Mouse (Mus musculus): ENCODE results near the gene Megf8.

Megf8 gene

DNA sequence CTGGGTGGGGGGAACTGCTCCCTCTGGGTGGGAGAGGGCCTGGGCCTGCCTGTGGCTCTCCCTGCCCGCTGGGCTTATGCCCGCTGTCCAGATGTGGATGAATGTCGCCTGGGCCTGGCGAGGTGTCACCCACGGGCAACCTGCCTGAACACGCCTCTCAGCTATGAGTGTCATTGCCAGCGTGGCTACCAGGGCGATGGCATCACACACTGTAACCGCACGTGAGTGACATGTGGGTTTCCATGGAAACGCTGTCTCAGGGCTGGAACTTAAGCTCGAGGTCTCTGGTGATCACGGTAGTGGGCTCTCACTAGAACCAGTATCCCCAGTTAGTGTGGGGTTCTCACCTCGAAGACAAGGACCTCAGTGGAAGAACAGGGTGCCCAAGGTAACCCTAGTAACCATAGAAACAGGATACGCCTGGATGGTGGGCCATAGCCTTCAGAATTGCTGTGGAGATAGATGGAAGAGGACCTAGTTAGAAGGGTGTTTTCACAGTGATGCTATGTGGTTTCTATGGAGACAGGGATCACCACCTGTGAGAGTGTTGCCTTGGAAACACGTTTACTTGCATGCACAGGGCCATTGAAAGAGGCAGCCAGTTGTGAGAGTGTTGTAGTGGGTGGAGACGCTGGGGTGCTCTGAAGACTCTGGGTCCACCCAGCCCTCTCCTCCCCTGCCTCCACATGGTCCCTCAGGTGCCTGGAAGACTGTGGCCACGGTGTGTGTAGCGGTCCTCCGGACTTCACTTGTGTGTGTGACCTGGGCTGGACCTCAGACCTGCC, 24.2 kb downstream of the Megf8 start:
- no peak for DNase-seq

- DNase-seq, result no peak
Measured at GRCm38 (mm10) chr7:25348861-25349260, 31.9 kb downstream of the Megf8 start.

- DNase-seq, result peak; percentile 71
Measured at GRCm38 (mm10) chr7:25358721-25359206, 41.8 kb downstream of the Megf8 start.

DNA sequence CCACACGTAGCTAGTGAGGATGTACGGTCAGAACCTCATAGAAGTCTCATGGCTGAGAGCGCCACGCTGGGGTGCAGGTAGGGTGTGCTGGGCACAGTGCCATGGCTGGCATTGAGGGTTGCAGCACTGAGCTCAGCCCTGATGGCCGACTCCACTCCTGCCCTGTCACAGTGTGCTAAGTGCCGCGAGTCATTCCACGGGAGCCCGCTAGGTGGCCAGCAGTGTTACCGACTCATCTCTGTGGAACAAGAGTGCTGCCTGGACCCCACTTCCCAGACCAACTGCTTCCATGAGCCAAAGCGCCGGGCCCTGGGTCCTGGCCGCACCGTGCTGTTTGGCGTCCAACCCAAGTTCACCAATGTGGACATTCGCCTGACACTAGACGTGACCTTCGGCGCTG, 46.2 kb downstream of the Megf8 start:
- peak; percentile 49 for DNase-seq

- no peak for DNase-seq
Measured at GRCm38 (mm10) chr7:25363632-25364031, 46.7 kb downstream of the Megf8 start.

DNA sequence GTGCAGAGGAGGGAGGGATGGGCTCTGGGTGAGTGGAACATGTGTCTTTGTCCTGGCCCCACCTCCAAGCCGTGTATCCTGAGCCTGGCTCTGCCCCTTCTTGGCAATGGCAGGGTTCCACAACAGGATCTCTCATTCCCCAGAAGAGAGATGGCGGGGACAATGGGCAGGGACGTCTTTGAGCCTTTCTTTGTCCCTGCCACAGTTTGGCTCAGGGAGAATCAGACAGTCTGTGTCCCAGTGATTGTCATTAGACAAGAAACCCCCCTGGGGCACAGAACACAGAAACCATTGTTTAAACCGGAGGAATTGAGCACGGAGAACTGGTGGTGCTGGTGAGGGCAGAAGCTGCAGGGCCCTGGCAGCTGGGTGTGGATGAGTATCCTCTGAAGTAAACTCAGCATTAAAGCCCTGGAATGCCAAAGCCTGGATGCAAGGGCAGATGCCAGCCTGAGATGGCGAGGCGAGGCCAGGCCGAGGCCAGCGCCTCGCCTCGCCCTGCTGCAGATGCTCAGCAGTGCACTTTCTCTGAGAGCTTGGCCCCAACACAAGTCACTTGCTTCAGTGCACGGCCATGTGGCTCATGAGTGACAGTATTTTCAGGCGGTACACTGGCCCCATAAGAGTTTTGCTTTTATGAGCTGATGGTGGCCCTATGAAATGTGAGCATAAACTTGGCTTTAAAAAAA, 49.1 kb downstream of the Megf8 start:
- DNase-seq, result peak; percentile 37

DNA sequence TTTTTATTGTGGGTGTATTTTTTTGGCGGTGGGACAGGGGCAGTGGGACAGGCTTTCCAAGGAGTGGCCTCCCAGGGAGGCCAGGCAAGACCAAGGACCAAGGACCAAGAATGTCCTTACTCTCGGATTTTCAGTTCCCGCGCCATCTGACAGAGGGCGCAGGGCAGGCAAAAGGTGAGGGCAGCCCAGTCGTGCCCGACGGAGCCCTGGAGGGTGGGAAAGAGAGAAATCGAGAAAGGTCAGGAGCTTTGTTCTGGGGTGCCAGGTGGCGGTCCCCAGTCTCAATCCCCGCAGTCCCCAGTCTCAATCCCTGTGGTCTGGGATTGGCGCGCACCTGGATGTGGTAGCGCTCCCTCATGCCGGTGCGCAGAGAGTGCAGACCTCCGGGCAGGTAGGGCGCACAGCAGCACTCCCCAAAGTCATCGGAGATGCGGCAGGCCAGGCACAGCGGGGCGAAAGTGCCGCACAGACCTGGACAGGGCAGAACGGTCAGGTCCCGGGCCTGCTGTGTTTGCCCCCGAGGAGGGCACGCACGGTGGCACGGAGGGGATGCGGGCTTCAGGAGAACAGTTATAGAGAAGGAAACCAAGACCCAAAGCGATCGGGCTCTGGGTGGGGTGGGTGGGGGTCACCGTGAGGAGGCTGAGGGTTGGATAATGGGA, 50.8 kb downstream of the Megf8 start:
- peak; percentile 57 for DNase-seq

GRCm38 (mm10) chr7:25368333-25368732, 51.4 kb downstream of the Megf8 start:
- no peak for DNase-seq

DNA sequence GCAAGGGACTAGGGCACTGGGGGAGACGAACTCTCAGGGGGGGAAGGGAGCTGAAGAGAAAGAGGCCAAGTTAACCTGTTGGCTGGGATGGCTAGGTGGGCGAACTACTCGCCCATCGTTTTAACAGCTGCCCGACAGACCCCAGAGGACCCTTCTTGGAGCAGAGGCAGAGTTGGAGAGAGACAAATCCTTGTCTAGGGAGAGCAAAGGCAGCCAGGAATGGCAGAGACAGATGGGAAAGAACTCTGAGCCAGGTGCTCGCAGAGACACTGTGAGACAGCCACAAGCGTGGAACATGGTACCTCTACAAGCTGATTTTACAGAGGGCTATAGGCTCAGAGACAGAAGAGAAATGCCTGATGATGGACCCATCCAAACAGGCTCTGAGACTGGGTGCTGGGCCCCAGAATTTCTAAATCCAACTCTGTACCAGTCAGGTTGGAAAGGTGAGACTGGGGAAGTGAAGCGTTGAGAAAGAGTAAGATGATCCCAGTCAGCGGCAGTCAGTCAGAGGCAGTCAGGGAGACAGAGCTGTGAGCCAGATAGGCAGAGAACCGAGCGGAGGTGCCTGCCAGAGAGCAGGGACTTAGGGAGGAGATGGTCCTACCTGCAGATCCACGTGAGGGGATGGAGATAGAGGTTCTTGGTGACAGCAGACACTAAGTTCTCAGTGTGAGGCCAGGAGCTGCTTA, 52.2 kb downstream of the Megf8 start, which contains the start of gene Cnfn:
Gene Cnfn, minus strand, starts transcription at position 667 of the 692 bp plus-strand sequence.
- no peak for DNase-seq

DNA sequence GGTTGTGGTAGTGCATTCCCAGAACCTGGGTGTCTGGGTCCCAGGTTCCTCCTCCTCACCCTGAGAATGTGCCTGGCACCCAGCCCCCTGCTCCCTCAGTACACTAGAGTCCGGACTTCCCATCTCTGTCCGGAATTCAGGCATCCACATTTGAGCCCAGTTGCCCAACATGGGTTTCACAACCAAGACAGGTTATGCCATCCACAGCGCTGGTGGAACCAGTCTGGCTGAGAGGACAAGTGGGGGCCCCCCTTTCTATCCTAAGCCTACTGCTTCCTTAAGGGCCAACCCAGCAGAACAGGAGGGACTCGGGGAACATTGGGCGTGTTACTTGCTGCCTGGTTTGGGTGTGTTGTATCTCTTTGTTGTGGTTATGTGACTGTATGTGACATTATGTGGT, 55.5 kb downstream of the Megf8 start:
- DNase-seq, result peak; percentile 58

DNA sequence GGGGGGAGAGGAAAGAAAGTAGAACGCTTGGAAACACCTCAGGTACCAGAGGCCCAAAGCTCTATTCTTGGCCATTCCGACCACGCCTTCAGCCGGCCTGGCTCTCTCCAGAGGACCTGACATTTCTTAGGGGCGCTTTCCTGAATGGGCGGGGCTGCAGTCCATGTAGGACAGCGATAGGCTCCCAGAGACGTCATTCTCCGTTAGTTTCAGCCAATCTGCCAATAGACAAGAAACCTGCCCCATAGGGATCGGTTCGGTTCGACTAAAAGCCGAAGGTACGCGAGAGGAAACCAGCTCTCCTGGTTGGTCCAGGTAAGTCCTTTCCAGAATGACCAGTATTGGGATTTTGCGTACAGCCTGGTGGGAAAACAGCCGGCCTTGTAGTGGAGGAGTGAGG, 59.6 kb downstream of the Megf8 start:
- peak; percentile 94 for DNase-seq

DNA sequence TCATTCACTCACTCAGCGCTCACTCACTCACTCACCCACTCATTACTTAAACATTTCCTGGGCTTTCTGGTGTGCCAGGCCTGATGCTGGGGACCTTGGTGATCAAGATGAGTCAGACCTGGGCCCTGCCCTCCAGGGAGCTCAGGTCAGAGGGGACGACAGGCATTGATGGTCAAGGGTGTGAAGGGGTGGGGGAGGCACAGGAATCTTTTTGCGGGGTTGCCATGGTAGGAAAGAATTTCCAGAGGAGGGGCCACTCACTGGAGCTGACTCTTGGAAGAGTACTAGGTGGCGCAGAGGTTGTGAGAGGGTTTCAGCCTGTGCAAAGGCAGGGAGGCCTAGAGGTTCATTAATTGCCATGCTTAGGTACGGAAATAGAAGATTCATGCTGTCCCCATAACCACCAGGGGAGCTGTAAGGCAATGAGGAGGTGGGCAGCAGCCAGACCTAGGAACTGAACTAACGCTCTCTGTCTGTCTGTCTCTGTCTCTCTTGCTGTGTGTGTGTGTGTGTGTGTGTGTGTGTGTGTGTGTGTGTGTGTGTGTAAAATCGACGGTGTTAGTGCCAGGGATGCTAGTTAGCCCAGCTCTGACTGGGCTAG, 60.2 kb downstream of the Megf8 start:
- DNase-seq, result peak; percentile 37

DNA sequence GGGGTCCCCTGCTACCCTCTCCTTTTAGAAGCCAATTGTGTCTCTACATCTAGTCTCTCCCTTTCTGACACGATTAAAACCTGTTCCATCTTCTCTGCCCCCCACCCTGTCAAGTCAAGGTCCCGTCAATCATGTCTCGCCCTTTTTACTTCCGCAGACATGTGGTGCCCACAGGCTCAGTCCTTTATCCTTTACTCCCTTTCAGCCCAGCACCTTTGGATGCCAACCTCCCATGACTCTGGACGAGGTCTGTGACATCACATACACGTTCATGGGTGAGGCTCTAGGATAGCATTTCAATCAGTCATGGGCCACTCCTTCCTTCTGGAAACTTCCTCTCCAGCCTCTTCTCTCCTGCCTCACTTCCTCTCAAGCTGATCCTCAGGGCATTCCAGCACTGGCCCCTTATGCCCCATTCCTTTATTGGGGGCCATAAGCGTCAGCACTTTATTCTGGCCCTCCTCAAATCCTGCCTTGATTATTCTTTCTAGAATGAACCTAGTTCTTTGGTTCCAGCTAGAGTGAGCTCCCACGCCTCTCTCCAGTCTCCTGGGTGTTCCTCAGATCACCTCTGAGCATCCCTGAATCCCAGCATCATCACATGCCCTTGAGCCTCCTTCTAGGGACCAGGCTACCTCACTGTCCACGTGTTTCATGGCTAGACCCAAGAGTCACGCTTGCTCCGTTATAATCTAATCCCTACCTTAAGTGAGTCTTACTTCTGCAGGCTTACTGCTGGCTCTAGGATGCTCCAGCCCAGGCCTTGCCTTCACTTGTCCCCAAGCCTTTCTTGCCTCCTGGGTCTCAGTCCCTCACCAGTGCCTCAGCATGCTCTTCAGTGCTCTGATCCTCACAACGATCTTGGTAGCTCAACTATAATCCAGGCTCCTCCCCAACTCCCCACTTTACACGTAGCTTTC, 61.5 kb downstream of the Megf8 start:
- DNase-seq, result no peak

DNA sequence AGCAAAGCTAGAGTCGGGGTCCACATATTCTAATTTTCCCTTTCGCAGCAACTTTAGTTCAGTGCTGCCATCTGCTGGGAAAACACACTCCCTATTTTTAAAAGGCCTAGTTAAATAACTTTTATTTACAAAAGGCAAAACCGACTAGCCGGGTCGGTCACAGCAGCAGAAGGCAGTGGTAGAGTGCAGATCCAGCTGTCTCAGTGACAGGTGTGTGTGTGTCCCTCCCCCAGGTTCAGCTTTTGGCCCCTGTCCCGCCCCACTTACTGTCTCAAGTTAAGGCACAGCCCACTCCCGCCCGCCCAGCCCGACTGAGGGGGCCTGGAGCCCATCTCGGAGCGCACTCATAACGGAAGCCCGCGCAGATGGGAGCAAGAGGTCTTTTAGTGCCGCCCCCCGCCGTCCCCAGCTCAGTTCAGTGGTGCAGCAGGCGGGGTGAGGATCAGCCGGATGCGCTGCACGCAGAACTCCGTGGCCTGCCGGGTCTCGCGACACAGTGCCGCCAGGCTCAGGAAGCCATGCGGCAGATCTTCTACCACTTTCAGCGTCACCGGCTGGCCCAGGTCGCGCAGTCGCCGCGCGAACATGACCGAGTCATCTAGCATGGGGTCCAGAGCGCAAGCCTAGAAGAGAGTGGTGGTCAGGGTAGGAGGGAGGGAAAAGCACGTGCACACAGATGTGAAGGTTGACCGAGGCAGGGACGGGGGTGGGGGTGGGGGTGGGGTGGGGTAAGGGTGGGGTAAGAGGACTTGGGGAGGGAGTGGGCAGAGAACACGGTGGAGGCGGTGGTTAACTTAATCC, 62.8 kb downstream of the Megf8 start:
- DNase-seq, result peak; percentile 87

DNA sequence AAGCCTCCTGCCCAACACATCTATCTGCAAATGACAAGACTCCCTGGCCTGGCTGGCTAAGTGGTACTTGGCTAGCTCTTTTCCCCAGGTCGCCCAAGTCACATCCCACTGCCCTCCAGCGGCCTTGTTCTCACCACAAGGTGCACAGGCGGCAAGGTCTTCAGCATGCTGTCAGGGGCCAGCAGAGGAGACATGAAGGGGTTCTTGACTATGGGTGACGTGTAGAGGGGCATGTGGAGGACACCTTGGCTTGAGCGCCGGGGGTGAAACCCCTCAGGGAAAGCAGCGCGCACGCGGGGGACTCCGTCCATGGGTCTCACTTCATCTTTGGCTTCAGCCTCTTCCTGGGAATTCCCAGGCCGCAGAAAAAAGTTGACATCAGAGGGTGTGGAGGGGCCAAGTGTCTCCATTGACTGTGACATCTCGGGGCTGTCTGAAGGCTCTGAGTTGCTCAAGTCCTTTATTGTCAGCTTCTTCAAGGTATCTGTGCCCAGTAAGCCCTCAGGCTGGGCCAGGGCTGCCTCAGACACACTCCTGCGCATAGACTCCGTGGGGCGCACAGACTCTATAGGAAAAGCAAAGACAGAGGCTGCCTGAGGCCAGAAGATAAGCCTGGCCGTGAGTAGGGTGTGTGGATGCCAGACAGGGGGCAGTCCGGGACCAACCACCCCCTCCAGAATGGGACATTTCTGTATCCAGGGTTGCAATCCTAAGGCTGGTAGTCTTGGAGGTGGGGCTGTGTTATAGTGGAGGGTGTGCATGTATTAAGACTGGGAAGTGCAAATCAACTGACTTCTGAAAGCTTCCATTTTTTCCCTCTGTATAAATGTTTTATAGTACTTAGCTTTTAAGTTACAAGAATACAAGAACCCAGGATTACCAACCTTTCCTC, 63.7 kb downstream of the Megf8 start:
- peak; percentile 20 for DNase-seq

DNA sequence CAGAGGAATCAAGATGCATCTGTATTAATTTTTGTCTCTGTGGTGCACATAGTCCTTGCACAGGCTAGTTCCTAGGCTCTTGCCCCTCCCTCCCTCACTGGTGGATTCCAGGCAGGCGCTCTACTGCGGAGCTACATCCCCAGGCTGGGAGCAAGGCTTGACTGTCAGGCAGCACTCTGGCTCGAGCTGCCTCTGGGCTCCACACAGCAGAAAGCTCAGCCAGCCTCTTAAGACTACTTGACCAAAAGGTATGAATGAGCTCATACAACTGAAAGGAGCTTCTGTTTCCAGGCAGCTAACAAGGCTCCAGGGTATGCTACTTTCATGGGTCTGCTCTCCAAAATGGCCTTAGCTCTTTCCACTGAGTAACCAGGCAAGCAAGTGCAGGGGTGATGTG, 64.3 kb downstream of the Megf8 start:
- DNase-seq, result peak; percentile 28

DNA sequence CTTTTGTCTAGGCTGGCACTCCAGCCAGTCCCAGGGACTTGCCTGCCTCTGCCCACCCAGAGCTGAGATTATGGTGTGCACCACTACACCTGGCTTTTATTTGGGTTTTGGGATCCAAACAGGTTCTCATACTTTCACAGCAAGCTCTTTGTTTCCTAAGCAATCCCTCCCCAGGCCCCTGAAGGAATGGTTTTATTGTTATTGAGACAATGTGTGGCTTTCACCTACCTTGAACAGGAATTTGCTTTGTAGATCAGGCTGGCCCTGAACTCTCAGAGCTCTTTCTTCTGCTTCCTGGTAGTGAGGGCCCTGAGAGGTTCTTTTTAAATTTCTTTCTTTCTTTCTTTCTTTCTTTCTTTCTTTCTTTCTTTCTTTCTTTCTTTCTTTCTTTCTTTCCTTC, 65.6 kb downstream of the Megf8 start:
- no peak for DNase-seq

DNA sequence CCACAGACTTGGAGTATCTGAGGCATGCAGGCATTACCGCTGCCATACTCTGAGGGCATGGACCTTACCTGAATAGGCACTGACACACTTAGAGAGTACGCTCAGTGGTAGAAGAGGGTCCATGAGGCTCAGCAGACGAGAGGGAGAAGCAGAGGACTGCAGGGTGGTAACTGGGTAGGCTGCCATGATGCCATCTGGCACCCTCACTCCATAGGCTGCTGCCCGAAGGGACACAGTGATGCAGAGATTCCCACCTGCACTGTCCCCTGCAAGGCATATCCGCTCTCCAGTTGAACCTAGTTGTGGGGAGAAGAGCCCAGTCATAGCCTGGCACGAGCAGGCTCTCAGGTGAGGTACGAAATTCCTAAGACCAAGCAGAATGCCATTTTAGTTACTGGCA, 66.4 kb downstream of the Megf8 start:
- no peak for DNase-seq

DNA sequence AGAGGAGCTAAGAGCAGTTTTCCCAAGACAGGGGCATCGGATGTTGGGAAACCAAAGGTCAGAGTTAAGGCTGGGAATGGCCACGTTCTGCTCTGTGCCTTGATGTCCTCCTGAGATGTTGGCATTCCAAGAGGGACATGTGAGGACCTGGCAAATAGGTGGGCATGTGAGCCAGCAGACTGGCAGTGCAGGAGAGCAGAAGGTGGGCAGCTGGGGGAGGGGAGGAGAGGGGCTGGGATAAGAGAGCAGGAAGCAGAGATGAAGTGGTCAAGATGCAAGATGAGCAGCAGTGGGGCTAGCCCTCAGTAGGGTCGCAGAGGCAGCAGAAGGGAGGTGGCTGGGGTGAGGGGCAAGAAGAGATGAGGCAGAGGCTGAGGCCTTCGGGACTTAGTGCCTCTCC, 66.9 kb downstream of the Megf8 start:
- no peak for DNase-seq

GRCm38 (mm10) chr7:25384318-25384717, 67.4 kb downstream of the Megf8 start:
- DNase-seq, result no peak
